Mouse (Mus musculus): Measurements from ENCODE around the gene Itih4.

Itih4 gene

DNA sequence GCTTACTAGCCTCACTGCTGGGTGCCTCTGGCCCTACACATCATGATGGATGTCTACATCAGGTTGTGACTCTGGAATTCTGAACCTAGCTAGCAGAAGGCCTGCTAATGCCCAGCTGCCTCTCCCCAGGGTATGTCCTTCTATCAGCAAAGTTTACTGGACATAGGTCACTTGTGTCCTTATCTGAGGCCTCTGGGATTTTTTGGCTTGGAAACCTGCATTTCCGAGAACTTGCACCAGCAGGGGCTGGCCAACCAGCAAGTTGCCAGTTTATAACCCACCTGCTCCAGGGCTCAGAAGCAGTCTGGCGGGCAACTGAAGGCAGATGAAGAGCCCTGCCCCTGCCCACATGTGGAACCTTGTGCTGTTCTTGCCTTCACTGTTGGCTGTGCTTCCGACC is at the start of gene Itih4:
Gene Itih4, plus strand, starts transcription at position 273 of the 400 bp plus-strand sequence.
- no peak for DNase-seq

GRCm38 (mm10) chr14:30837416-30837996 is 48.8 kb upstream of the Itih4 start:
- DNase-seq, result no peak

DNA sequence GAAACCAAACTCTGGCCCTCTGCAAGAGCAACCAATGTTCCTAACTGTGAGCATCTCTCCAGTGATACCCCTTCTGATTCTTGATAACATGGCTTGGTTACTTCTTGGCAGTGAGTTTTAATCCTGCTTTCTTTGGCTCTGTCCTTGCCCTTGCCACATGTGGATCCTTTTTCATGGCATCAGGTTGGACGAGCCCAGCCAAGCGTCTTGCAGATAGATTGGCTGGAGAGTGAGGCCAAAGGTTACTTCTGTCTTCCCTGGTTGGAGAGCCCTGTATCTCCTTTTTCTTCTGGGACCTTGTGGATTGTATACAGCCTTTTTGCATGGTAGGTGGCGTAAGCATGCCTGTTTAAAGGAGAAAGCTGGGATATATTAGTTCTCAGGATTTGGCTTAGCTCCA is 42.6 kb upstream of the Itih4 start:
- no peak for DNase-seq

- no peak for DNase-seq
Measured at GRCm38 (mm10) chr14:30850504-30850903, 35.8 kb upstream of the Itih4 start.

DNA sequence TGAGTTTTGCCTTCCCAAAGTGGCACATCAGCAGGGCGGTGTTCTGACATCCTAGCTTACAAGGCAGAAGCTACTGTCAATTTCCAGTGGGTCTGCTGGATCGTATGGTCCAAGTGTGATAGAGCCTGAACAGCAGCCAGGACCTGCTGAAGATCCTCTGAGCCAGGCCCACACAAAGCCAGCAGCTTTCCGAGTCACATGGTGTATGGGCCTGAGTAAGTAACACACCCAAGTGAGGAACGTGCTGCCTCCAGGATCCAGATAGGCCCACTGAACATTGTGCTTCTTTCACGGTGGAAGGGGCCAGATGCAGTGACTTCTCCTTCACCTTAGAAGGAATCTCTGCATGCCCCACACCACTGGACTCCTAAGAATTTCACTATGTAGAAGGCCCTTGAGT is 34.0 kb upstream of the Itih4 start:
- DNase-seq, result no peak

DNA sequence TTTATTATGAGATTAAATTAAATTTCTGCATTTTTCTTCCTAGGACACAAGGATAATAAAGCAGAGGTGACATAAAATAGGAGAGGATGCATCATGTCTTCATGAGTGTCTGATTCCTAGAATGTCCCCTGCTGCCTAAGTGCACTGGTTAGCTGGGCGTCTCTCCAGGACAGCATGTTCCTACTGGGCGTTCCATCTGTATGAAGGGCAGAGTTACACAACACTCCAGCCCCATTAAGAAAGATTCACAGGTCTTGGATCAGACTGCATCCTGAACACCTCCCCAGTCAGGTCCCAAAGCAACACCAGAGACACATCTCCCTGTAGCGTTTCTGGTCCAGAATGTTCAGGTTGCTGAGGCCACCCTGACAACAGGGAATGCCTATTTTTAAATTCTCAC is 31.0 kb upstream of the Itih4 start:
- DNase-seq, result no peak

DNA sequence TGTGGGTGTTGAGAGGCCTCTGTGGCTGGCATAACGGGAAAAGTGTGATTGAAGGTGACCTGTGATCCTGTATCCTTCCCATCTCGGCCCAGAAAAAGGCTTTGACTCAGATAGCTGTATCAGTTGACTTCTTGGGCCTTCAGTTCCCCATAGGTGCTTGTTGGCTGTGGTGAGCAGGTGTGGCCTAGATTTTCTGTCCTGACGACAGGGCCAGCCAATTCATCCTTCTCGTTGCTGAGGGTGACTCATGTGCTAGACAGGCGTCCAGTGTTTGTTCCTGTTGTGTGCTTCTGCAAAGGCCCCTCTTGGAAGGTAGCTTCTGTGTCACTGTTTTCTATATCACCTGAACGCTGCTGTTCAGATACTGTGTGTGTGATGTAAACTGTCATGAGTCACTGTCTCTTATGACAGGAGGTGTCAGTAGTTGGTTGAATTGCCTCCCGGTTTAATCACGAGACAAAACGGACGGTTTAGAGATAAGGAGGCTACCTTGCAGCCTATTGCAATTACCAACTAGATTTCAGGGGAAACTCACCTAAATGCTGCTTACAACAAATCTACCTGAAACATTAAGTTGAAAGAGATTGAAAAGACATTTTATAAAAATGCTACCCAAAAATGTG is 29.3 kb upstream of the Itih4 start:
- no peak for DNase-seq

DNA sequence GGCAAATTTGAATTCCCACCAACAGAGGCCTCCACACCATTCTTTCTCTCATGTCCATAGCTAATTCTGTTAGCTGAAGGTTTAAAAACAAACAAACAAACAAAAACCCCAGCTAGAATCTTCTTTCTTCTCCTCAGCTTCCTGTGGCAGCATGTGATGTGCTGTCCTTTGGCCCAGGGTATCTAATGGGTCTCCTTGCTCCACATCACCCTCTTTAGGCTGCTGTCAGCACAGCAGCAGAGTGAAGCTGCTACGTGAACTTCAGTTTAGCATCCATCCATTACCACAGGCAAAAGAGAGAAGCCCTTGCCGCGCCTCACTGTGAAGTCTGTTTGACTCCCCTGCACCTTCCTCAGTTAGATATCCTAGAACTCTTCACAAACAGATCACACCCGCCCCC is 28.3 kb upstream of the Itih4 start:
- DNase-seq, result no peak

DNA sequence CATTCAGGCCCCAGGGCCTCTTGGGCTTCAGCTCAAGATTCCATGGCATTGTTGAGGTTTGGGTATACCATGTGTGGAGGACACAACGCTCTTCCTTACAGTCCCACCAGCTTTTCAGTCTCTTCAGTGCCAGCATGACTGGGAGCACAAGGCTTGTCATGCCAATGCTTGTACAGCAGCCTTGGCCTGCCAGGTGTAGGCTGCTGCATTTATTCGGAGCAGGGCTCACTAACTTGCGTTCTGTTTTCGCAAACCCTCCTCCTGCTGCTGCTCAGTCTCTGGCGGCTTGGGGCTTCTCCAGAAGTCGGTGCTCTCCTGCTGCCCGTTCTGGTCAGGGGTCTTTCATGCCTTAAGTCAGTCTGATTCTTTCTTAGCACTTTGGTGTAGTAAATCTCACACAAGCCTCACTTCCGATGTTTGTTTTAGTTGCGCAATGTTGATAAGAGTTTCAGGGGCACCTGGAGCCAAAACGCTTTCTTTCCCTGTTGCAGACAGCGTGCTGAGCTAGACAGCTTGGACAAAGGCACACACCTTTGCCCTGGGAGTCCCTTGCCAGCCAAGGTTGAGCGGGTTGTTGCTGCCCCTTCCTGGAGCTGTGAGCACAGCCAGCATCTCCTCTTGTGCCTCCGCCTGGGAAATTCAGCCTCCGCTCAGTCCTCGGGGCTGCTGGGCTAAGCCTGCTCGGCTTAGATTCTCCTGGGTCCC is 24.7 kb upstream of the Itih4 start:
- DNase-seq, result no peak

- DNase-seq, result no peak
Measured at GRCm38 (mm10) chr14:30862368-30862767, 23.9 kb upstream of the Itih4 start.

DNA sequence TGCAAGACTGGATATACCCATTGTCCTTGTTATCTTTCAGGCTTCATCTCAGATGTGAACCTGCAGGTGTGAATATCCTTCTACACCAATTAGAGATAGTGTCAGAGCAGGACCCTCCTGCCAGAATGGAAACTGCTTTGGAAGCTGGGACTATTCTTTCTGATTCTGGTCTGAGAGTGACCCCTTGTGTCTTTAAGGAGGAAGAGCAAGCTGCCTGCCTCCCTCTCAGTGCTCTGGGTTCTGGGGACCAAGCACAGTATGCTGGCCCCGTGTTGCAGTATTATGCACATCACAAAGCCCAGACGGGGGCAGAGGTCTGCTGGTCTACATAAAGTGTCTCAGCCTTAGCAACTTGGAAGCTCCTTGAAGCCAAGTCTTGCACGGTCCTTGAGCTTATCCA is 21.0 kb upstream of the Itih4 start:
- peak; percentile 32 for DNase-seq

DNA sequence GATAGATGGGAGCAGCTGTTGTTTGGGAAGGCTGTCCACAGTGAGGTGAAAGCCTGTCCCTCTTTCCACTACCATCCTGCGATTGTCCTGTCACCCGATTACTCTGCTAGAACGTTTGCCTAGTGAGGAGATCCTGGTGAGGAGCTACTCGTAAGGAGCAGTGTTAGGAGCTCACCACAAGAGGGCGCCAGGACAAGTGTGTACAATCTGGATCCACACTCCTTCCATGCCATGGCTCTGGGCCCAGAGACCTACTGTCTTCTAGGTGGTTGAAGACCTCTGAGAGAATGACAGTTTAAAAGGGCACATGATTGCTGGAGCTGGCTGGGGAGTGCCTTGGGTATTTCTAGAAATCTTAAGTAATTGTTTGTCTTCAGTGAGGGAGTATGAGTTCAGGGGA is 19.2 kb upstream of the Itih4 start:
- peak; percentile 77 for DNase-seq

GRCm38 (mm10) chr14:30868826-30869225 is 17.4 kb upstream of the Itih4 start:
- DNase-seq, result no peak

GRCm38 (mm10) chr14:30869391-30869801 is 16.9 kb upstream of the Itih4 start:
- DNase-seq, result no peak

- no peak for DNase-seq
Measured at GRCm38 (mm10) chr14:30870206-30871147, 15.8 kb upstream of the Itih4 start.

DNA sequence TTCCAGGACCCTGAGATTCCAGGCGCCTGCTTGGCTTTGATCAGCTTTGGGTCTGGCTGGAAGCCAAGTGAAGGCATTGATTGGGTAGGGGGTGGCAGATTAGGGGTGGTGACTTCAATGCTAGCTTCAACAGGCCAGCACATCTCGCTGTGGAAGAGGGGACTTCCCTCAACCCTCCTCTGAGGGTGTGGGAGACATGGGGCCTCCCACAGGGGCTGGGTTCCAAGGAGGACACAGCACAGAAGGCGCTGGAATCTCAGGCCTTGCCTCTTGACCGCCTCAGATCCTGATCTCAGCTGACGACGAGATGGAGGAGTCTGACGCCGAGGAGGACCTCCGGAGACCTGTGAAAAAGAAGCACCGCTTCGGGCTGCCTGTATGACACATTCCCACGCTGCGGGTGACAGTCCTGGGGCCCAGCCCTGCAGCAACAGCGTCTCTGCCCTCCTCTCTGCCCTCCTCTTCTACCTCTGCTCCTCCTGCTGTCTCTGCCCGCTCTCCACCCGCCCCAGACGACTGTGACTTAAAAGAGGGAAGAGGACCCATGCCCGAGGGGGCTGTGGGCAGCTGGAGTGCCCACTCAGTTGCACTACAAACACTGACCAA is 12.1 kb upstream of the Itih4 start:
- DNase-seq, result no peak

GRCm38 (mm10) chr14:30875130-30875865 is 11.0 kb upstream of the Itih4 start:
- DNase-seq, result no peak

- DNase-seq, result no peak
Measured at GRCm38 (mm10) chr14:30875955-30876354, 10.3 kb upstream of the Itih4 start.

DNA sequence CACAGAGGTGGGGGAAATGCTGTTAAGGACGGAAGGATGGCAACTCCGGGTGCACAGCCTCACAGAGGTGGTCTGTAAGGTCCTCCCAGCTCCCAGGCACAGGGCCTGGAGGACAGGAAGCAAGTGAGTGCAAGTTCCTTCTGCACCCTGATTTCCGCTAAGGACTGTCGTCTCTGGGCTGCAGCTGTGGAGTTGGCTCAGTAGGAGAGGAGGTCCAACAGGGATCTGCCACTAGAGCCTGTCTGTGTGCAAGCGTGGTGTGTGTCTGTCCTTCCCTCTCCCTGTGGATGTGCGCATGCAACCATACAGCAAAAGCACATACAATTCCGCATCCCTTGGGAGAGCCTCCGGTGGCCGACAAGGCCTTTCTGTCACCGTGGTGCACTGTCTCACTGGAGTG is 9.8 kb upstream of the Itih4 start:
- DNase-seq, result no peak

DNA sequence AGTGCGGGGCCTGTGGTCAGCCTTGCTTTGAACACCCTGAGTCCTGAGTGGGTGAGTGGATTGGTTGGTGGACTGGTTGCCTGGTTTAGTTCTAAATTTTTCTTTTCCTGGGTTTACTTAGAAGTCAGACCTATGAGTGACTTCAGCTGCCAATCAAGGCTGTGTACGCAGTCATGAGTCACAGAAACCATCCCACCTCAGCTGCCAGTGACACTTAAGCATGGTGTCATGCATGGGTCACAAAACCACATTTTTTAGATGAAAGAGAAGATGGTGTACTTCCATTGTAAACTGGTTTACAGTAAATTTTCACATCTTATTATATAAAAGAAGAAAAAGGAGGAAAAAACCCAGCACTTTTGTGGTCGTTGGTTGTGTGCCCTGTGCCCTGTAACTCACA is 8.4 kb upstream of the Itih4 start:
- DNase-seq, result no peak

DNA sequence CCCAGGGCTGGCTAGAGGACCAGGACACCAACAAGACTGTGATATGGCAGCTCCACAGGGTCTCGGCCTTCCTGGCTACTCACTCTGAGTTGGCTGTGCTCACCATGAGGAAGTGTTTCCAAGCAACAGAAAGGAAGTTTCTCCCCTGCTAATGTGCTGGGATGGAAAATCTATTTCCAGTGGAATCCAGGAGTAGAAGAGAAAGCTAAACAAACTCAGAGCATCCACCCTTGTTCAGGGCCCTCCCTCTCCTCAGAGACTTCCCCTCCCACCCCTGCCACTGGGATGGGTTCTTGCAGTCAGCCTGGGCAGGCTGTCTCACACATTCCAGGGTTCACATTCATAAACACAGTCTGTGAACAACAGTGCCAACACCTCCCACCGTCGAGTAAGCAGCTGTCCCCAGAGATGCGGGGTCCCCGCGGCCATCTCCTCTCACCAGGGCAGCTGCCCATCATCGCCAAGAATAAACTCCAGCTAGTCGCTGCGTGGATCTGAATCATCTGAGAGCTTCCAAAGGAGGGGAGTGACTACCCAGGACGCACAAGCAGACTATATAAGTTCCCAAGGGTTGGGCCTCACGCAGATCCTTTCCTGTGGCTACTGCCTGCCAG is 7.2 kb upstream of the Itih4 start, which contains the start of gene Mustn1:
Gene Mustn1, plus strand, starts transcription at position 243 of the 614 bp plus-strand sequence.
- DNase-seq, result no peak

GRCm38 (mm10) chr14:30879794-30880193 is 6.5 kb upstream of the Itih4 start:
- no peak for DNase-seq
